Mouse (Mus musculus) liver, postnatal 0 days (tissue): ENCODE measurements around the gene Gca. TPM values are rescaled to one million over a fixed set of nuclear protein-coding genes. Genes with fewer than 3 reads are reported as not detected.

Source experiments
- ATAC-seq: fragments of 200-750 bp; cut with Nextera tagmentation; 2 replicates; pipeline ENCODE4 v1.8.0; 2017; ENCODE audit warnings: mild to moderate bottlenecking, moderate library complexity
- DNase-seq: peaks from one replicate; pipeline ENCODE4 v3.0.0-alpha.2; 2016
- H3K27ac ChIP-seq: fragments of 300-500 bp; sonication (generic); 2 replicates; pipeline ENCODE4 v1.5.1; 2014; ENCODE audit warnings: antibody characterized with exemption, moderate library complexity, mild to moderate bottlenecking, low read depth
- H3K27me3 ChIP-seq: fragments of 300-500 bp; sonication (generic); 2 replicates; pipeline ENCODE4 v1.6.1; 2014; ENCODE audit warnings: low read length, control low read depth, mixed read lengths; ENCODE audit not compliant: insufficient read depth
- H3K36me3 ChIP-seq: fragments of 300-500 bp; sonication (generic); replicated peaks from 2 replicates; pipeline ENCODE4 v1.6.1; 2014; ENCODE audit warnings: mild to moderate bottlenecking, control low read depth, low read length, moderate library complexity, mixed read lengths; ENCODE audit not compliant: insufficient read depth
- H3K4me1 ChIP-seq: fragments of 300-500 bp; sonication (generic); 2 replicates; pipeline ENCODE4 v1.6.1; 2014; ENCODE audit warnings: antibody characterized with exemption, mild to moderate bottlenecking, control low read depth; ENCODE audit not compliant: insufficient read depth
- H3K4me2 ChIP-seq: fragments of 300-500 bp; sonication (generic); 2 replicates; pipeline ENCODE4 v1.6.1; 2014; ENCODE audit warnings: low read depth, mild to moderate bottlenecking, low read length, moderate library complexity, mixed read lengths
- H3K4me3 ChIP-seq: fragments of 300-500 bp; sonication (generic); 2 replicates; pipeline ENCODE4 v1.5.1; 2014; ENCODE audit warnings: low read depth, low read length
- H3K9ac ChIP-seq: fragments of 300-500 bp; sonication (generic); replicated peaks from 2 replicates; pipeline ENCODE4 v1.6.1; 2014; ENCODE audit warnings: mild to moderate bottlenecking, moderate library complexity
- H3K9me3 ChIP-seq: fragments of 300-500 bp; sonication (generic); 2 replicates; pipeline ENCODE4 v1.6.1; 2016; ENCODE audit warnings: mild to moderate bottlenecking, control low read depth, low read length, mixed read lengths
- CTCF ChIP-seq: sonication (generic); IDR thresholded peaks from 2 replicates; pipeline ENCODE4 v1.5.1; 2016; ENCODE audit warnings: antibody characterized with exemption, low read depth
- EP300 ChIP-seq: IDR thresholded peaks from 2 replicates; pipeline ENCODE4 v1.6.1; 2016; ENCODE audit warnings: antibody characterized with exemption, low read depth, mild to moderate bottlenecking
- WGBS: fragments of 180-500 bp; shearing (Covaris S2); extraction: QIAGEN DNeasy Blood & Tissue Kit; methylation state at CpG from one replicate; pipeline ENCODE4 v1.1.7; 2014; ENCODE audit not compliant: insufficient replicate concordance; 5-methylcytosine and 5-hydroxymethylcytosine counted together
- polyA plus RNA-seq: library from polyadenylated mRNA; unstranded; fragments of >200 nt; fragmentation: Nextera tagmentation; extraction: Ambion mirVana; gene quantifications from 2 replicates; pipeline ENCODE4 v1.2.1, GENCODE M21; 2015

The Gca gene
- polyA plus RNA-seq, result 5.1 and 5.2 TPM in 2 replicates

DNA sequence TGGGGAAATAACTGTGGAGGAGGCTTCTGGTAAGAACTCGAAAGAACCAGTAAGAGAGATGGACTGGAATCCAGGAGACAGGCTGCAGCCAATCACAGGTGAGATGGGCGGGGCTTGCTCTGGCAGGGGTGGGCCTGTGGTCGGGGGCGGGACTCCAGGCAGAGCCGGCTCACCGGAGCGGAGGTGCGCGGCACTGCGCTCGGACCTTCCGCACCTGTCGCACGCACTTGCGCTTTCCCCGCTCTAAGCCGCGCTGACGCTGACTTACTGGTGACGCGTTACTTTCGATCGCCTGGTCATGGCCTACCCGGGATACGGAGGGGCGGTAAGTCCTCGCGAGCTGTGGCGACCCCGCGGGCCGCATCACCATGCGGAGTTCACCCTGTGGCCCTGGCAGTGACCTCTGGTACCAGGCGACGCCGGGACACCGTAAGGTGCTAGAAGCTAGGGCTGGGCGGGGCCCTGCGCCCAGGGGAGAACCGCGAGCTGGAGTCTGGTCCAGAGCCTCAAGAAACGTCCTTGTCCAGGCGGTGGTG, at the start of gene Gca:
Gene Gca, plus strand, starts transcription at position 151 of the 536 bp plus-strand sequence.
- peak within 1 kb of the TSS; percentile 79 for H3K4me2 ChIP-seq
- peak within 1 kb of the TSS; percentile 68 for H3K9ac ChIP-seq
- ATAC-seq (peak; percentile 99), DNase-seq (peak; percentile 93)
- no peaks in the 10 kb centered on the region for H3K36me3 ChIP-seq
- H3K4me3 ChIP-seq, result peak within 1 kb of the TSS; percentile 69
- TF ChIP-seq EP300 (no peak), CTCF (no peak)
- H3K4me1 ChIP-seq, result no peaks in the 10 kb centered on the region
- H3K27me3 ChIP-seq, result no peaks in the 10 kb centered on the region
- H3K27ac ChIP-seq, result peak within 1 kb of the TSS; percentile 83
- WGBS, result under 1% methylated on average over 41 of the region's 43 CpGs
- H3K9me3 ChIP-seq, result no peaks in the 10 kb centered on the region

DNA sequence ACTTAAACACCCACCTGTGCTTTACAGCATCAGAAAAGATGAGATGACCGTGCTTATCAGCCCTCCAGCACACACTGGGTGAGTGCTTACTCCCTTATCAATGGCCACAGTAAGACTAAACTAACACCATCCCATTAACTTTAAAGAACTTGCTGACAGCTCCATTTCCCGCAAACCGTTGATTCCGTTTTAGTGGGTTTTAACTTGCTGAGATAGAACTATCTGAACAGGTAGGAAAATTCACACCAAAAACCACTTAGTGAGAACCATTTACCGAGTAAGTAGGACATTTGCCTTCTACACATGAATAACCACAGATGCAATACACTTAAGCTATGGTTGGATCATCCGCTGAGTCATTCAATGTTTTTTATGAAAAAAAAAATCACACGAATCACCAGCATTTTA, 45.1 kb upstream of the Gca start:
- peak; percentile 36 for DNase-seq
- ATAC-seq, result peak; percentile 100
- Histone ChIP-seq H3K4me2 (peak overlapping the region; percentile 24; the same call in 1 of the 2 replicates), H3K4me3 (no peak overlapping the region), H3K36me3 (peaks cover 22% of the 10 kb centered on the region), H3K27ac (peak overlapping the region; percentile 86), H3K9me3 (no peaks in the 10 kb centered on the region), H3K27me3 (no peaks in the 10 kb centered on the region), H3K4me1 (peaks cover 9% of the 10 kb centered on the region), H3K9ac (no peak overlapping the region)
- TF ChIP-seq EP300 (peak; percentile 98), CTCF (no peak)
- 41% methylated on average over 7 of the region's 7 CpGs for WGBS

DNA sequence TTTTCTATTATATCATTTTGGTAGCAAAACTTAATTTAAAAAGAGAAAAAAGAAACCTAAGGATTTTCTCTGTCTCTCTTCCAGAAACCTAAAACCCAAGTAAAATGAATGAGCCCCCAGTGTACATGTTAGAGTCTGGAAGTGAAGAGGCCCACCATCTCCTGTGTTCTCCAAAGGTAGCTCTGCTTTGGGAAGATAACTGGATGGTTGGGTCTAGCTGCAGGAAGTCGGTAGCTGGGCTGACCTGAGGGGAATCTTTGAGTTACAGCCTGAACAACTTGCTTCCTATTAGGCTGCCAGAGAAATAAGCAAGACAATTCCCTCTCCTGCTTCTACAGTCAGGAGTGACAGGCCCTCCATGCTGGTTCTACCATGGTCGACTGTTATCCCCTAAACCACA, 44.4 kb upstream of the Gca start:
- no peaks in the 10 kb centered on the region for H3K9me3 ChIP-seq
- 28% methylated on average over 2 of the region's 2 CpGs for WGBS
- no peak overlapping the region; the same call in 1 of the 2 replicates for H3K9ac ChIP-seq
- no peaks in the 10 kb centered on the region for H3K27me3 ChIP-seq
- TF ChIP-seq EP300 (no peak), CTCF (no peak)
- H3K4me2 ChIP-seq, result peak overlapping the region; percentile 10; the same call in 1 of the 2 replicates
- ATAC-seq (peak; percentile 57), DNase-seq (no peak)
- peaks cover 9% of the 10 kb centered on the region for H3K4me1 ChIP-seq
- peaks cover 19% of the 10 kb centered on the region for H3K36me3 ChIP-seq
- H3K4me3 ChIP-seq, result no peak overlapping the region
- H3K27ac ChIP-seq, result peak overlapping the region; percentile 74

DNA sequence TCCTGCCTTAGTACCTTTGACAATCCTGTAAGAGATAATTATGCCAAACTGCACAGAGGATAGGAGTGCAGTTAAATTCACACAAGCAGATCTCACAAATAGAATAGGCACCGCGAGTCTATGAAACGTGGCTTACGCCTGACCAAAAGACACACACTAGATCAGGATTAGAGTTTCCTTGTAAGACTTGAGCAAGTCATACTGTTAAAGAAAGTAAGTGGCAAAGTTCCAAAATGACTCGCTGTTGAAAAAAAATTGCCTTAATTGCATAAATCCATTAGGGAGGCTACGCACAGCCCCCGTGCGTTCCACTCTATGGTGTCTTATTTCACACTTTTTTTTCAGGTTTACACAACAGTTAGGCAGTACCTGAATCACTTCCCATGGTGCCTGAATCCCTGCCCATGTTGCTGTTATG, 41.1 kb upstream of the Gca start:
- TF ChIP-seq EP300 (no peak), CTCF (no peak)
- ATAC-seq (no peak), DNase-seq (no peak)
- H3K9me3 ChIP-seq, result no peaks in the 10 kb centered on the region
- no peaks in the 10 kb centered on the region for H3K27me3 ChIP-seq
- no peak overlapping the region for H3K4me2 ChIP-seq
- H3K27ac ChIP-seq, result no peak overlapping the region
- WGBS, result 80% methylated on average over 8 of the region's 8 CpGs
- no peak overlapping the region for H3K9ac ChIP-seq
- peaks cover 19% of the 10 kb centered on the region for H3K36me3 ChIP-seq
- H3K4me1 ChIP-seq, result peaks cover 9% of the 10 kb centered on the region
- no peak overlapping the region for H3K4me3 ChIP-seq

DNA sequence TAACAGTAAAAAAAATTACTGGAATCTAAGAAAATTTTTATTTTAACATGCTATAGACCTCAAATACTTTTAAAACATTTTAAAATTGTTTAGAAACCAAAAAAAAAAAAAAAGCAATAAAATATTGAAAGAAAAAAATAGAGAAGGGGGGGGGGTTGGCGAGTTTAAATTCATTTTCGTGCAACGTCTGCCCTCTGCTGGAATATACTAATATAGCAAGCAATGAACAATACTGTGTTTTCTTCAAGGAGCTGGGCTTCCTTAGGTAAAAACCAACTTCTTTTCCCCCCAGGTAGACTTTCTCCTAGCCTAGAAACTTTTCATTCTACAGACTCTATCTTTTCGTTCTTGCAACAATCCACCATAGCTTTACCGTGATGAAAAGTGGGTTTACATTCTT, 36.4 kb upstream of the Gca start:
- DNase-seq (no peak), ATAC-seq (no peak)
- H3K27me3 ChIP-seq, result no peaks in the 10 kb centered on the region
- peak; percentile 64 for TF ChIP-seq CTCF
- no peak for TF ChIP-seq EP300
- no peak overlapping the region for H3K9ac ChIP-seq
- no peak overlapping the region for H3K4me3 ChIP-seq
- H3K36me3 ChIP-seq, result peaks cover 19% of the 10 kb centered on the region
- no peaks in the 10 kb centered on the region for H3K9me3 ChIP-seq
- H3K4me1 ChIP-seq, result no peaks in the 10 kb centered on the region
- no peak overlapping the region for H3K4me2 ChIP-seq
- 14% methylated on average over 5 of the region's 5 CpGs for WGBS
- no peak overlapping the region for H3K27ac ChIP-seq

DNA sequence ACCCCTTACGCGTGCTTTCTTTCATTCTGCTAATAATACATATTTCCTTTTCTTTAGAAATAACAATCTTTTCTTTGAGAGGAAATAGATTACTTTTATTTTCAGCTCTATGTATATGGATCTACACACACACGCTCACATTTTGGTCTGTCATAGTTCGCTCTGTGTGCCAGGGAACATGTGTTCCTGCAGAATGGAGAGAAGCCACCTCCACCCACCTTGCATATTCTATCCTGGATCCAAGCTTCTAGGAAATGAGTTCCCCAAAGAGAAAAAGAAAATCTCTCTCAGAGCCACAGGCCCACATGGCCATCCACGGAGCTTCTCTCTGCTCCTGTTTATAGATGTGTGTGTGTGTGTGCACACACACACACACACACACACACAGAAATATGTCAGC, 35.7 kb upstream of the Gca start:
- H3K9me3 ChIP-seq, result no peaks in the 10 kb centered on the region
- ATAC-seq, result no peak
- H3K36me3 ChIP-seq, result peaks cover 14% of the 10 kb centered on the region

More for the DNA sequence above, 35.7 kb upstream of the Gca start:
- Histone ChIP-seq H3K4me1 (no peaks in the 10 kb centered on the region), H3K9ac (no peak overlapping the region), H3K4me2 (no peak overlapping the region), H3K27me3 (no peaks in the 10 kb centered on the region), H3K27ac (no peak overlapping the region), H3K4me3 (no peak overlapping the region)
- no peak for DNase-seq
- WGBS, result 89% methylated on average over 5 of the region's 5 CpGs
- no peak for TF ChIP-seq EP300
- TF ChIP-seq CTCF, result no peak
